Mouse (Mus musculus) ES-Bruce4 (cell line): ENCODE measurements at regions not wholly inside any gene's neighbourhood (a gene's known extent, or its start where the extent isn't known, plus 50 kb on each side); places are given as distances from the start of the nearest gene placed in this dataset.

ENCODE experiments used
- H3K27ac ChIP-seq: 2 replicates; pipeline ENCODE4 v1.5.1; 2012; ENCODE audit warnings: low read length, inconsistent platforms; ENCODE audit not compliant: insufficient read depth
- H3K27me3 ChIP-seq: 2 replicates; pipeline ENCODE4 v1.6.1; 2012; ENCODE audit warnings: mild to moderate bottlenecking, low read length, inconsistent platforms; ENCODE audit not compliant: control insufficient read depth, poor library complexity, insufficient read depth, severe bottlenecking
- H3K36me3 ChIP-seq: 2 replicates; pipeline ENCODE4 v1.6.1; 2012; ENCODE audit warnings: inconsistent platforms, mild to moderate bottlenecking, low read length, moderate library complexity; ENCODE audit not compliant: control insufficient read depth, poor library complexity, insufficient read depth, severe bottlenecking
- H3K4me1 ChIP-seq: one replicate; pipeline ENCODE4 v1.8.1; 2011; ENCODE audit warnings: low read length; ENCODE audit not compliant: control insufficient read depth, insufficient read depth
- H3K4me3 ChIP-seq: 2 replicates; pipeline ENCODE4 v1.5.1; 2011; ENCODE audit warnings: low read depth, mild to moderate bottlenecking, low read length
- H3K9ac ChIP-seq: 2 replicates; pipeline ENCODE4 v1.6.1; 2012; ENCODE audit warnings: low read depth, mild to moderate bottlenecking, inconsistent platforms; ENCODE audit not compliant: poor library complexity, severe bottlenecking
- H3K9me3 ChIP-seq: replicated peaks from 2 replicates; pipeline ENCODE4 v1.6.1; 2012; ENCODE audit warnings: mild to moderate bottlenecking, low read length, inconsistent platforms; ENCODE audit not compliant: control insufficient read depth, poor library complexity, insufficient read depth, severe bottlenecking
- CTCF ChIP-seq: IDR thresholded peaks from one replicate; pipeline ENCODE4 v1.8.1; 2011; ENCODE audit warnings: low read depth, low read length
- EP300 ChIP-seq: IDR thresholded peaks from 2 replicates; pipeline ENCODE4 v1.6.1; 2011; ENCODE audit warnings: low read depth, low read length; ENCODE audit not compliant: insufficient read depth
- POLR2A ChIP-seq: IDR thresholded peaks from one replicate; pipeline ENCODE4 v1.8.1; 2011; ENCODE audit warnings: low read length; ENCODE audit not compliant: insufficient read depth

DNA sequence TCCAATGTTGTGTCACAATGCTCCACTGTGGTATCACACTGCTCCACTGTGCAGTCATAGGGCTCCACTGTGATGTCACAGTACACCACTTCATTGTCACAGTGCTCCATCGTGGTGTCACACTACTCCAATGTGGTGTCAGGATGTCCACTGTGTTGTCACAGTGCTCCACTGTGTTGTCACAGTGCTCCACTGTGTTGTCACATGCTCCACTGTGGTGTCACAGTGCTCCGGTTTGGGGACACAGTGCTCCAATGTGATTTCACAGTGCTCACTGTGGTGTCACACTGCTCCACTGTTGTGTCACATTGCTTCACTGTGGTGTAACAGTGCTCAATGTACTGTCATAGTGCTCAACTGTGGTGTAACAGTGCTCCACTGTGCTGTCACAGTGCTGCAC is 108.1 kb upstream of the Scaf8 start:
- H3K9me3 ChIP-seq, result peaks cover 4% of the 10 kb centered on the region; the same call in 1 of the 2 replicates
- H3K27ac ChIP-seq, result no peak overlapping the region
- H3K4me1 ChIP-seq, result no peaks in the 10 kb centered on the region
- H3K27me3 ChIP-seq, result no peaks in the 10 kb centered on the region
- no peak for TF ChIP-seq CTCF
- TF ChIP-seq POLR2A, result no peak
- TF ChIP-seq EP300, result no peak
- H3K4me3 ChIP-seq, result no peak overlapping the region
- H3K9ac ChIP-seq, result no peak overlapping the region
- H3K36me3 ChIP-seq, result no peaks in the 10 kb centered on the region

DNA sequence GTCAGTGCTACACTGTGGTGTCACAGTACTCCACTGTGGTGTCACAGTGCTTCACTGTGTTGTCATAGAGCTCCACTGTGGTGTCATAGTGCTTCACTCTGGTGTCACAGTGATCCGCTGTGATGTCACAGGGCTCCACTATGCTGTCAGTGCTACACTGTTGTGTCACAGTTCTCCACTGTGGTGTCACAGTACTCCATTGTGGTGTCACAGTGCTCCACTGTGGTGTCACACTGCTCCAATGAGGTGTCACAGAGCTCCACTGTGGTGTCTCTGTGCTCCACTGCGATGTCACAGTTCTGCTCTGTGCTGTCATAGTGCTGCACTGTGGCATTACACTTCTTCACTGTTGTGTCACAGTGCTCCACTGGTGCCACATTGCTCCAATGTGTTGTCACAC is 107.5 kb upstream of the Scaf8 start:
- Histone ChIP-seq H3K27me3 (no peaks in the 10 kb centered on the region), H3K4me3 (no peak overlapping the region), H3K9me3 (peaks cover 4% of the 10 kb centered on the region; the same call in 1 of the 2 replicates), H3K4me1 (no peaks in the 10 kb centered on the region), H3K27ac (no peak overlapping the region), H3K36me3 (no peaks in the 10 kb centered on the region), H3K9ac (no peak overlapping the region)
- TF ChIP-seq EP300, result no peak
- TF ChIP-seq POLR2A, result no peak
- TF ChIP-seq CTCF, result no peak

DNA sequence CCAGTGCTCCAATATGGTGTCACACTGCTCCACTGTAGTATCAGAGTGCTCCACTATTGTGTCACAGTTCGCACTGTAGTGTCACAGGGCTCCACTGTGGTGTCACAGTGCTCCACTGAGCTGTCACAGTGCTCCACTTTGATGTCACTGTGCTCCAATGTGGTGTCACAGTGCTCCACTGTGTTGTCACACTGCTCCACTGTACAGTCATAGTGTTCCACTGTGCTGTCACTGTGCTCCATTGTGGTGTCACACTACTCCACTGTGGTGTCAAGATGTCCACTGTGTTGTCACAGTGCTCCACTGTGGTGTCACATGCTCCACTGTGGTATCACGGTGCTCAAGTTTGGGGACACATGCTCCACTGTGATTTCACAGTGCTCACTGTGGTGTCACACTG is 104.8 kb upstream of the Scaf8 start:
- Histone ChIP-seq H3K9ac (no peak overlapping the region), H3K27ac (no peak overlapping the region), H3K4me3 (no peak overlapping the region), H3K36me3 (no peaks in the 10 kb centered on the region), H3K4me1 (no peaks in the 10 kb centered on the region), H3K27me3 (no peaks in the 10 kb centered on the region), H3K9me3 (no peaks in the 10 kb centered on the region)
- TF ChIP-seq CTCF (no peak), EP300 (no peak), POLR2A (no peak)

DNA sequence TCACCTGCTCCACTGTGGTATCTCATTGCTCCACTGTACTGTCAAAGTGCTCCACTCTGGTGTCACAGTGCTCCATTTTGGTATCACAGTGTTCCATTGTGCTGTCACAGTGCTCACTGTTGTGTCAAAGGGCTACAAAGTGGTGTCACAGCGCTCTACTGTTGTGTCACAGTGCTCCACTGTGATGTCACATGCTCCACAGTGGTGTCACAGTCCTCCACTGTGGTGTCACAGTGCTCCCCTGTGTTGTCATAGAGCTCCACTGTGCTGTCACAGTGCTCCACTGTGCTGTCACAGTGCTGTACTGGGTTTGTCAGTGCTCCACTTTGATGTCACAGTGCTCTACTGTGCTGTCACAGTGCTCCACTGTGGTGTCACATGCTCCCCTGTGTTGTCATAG is 102.7 kb upstream of the Scaf8 start:
- Histone ChIP-seq H3K4me3 (no peak overlapping the region), H3K9me3 (no peaks in the 10 kb centered on the region), H3K27me3 (no peaks in the 10 kb centered on the region), H3K4me1 (no peaks in the 10 kb centered on the region), H3K9ac (no peak overlapping the region), H3K27ac (no peak overlapping the region), H3K36me3 (no peaks in the 10 kb centered on the region)
- TF ChIP-seq POLR2A (no peak), CTCF (no peak), EP300 (no peak)

DNA sequence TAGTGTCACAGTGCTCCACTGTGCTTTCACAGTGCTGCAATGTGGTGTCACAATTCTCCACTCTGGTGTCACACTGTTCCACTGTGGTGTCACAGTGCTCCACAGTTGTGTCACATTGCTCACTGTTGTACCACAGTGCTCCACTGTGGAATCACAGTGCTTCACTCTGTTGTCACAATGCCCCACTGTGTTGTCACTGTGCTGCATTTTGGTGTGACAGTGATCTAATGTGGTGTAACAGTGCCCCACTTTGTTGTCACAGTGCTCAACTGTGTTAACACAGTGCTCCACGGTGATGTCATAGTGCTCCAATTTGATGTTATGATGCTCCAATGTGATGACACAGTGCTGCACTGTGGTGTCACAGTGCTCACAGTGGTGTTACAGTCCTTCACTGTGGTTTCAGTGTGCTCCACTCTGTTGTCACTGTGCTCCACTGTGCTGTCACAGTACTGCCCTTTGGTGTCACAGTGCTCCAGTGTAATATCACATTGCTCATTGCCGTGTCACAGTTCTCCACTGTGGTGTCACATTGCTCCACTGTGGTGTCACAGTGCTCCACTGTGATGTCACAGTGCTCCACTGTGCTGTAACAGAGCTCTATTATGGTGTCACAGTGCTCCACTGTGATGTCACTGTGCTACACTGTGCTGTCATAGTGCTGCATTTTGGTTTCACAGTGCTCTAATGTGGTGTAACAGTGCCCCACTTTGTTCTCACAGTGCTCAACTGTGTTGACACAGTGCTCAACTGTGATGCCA is 95.0 kb upstream of the Scaf8 start:
- H3K9me3 ChIP-seq, result no peaks in the 10 kb centered on the region
- no peak overlapping the region for H3K27ac ChIP-seq
- no peak overlapping the region for H3K4me3 ChIP-seq
- H3K27me3 ChIP-seq, result no peaks in the 10 kb centered on the region
- H3K9ac ChIP-seq, result no peak overlapping the region
- no peaks in the 10 kb centered on the region for H3K36me3 ChIP-seq
- TF ChIP-seq CTCF (no peak), POLR2A (no peak), EP300 (no peak)
- H3K4me1 ChIP-seq, result no peaks in the 10 kb centered on the region

DNA sequence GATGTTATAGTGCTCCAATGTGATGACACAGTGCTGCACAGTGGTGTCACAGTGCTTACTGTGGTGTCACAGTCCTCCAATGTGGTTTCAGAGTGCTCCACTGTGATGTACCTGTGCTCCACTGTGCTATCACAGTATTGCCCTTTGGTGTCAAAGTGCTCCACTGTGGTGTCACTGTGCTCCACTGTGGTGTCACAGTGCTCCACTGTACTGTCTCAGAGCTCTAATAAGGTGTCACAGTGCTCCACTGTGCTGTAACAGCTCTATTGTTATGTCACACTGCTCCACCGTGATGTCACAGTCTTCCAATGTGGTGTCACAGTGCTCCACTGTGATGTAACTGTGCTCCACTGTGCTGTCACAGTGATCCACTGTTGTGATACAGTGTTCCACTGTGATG is 94.4 kb upstream of the Scaf8 start:
- no peak overlapping the region for H3K27ac ChIP-seq
- no peaks in the 10 kb centered on the region for H3K9me3 ChIP-seq
- H3K36me3 ChIP-seq, result no peaks in the 10 kb centered on the region
- H3K4me3 ChIP-seq, result no peak overlapping the region
- TF ChIP-seq CTCF, result no peak
- TF ChIP-seq POLR2A, result no peak
- TF ChIP-seq EP300, result no peak
- H3K4me1 ChIP-seq, result no peaks in the 10 kb centered on the region
- no peak overlapping the region for H3K9ac ChIP-seq
- H3K27me3 ChIP-seq, result no peaks in the 10 kb centered on the region
